In genomic region chr19:58112151-58112550, GRCm38 (mm10) we compare ENCODE assay signal across 18 mouse cellular contexts.
"Had no signal": no experiment of that assay in that cellular context is flagged by ENCODE, and none has a peak within 500 bp of the region (broad histone marks: within the 10 kb centered on the region; RNA-seq: fewer than 3 reads in every experiment).

No protein-coding gene starts in this region.

- DNase-seq: lung, adult 18-20 months; lung, embryonic 14.5 days; lung, postnatal 10 days; lung, postnatal 4 days; retina, postnatal 1 day; right cerebral cortex, adult 18-20 months; right cerebral cortex, postnatal 25 days; right cerebral cortex, postnatal 4 days; spleen, adult 18-20 months; thymus, adult 18-20 months; thymus, postnatal 14 days; thymus, postnatal 36 days had no signal

- H3K27ac ChIP-seq: liver, embryonic 14.5 days; midbrain, embryonic 12.5 days; neural tube, embryonic 13.5 days; neural tube, embryonic 15.5 days had no signal

- H3K4me2 ChIP-seq: lung, embryonic 14.5 days; midbrain, embryonic 12.5 days; neural tube, embryonic 13.5 days; neural tube, embryonic 15.5 days had no signal

- ATAC-seq: midbrain, embryonic 16.5 days had no signal

- H3K9me3 ChIP-seq: midbrain, embryonic 12.5 days; neural tube, embryonic 13.5 days; neural tube, embryonic 15.5 days had no signal

- H3K4me3 ChIP-seq: midbrain, embryonic 12.5 days; myocyte; neural tube, embryonic 13.5 days; neural tube, embryonic 15.5 days had no signal

- H3K9ac ChIP-seq: liver, embryonic 14.5 days; lung, embryonic 14.5 days; midbrain, embryonic 12.5 days; neural tube, embryonic 13.5 days; neural tube, embryonic 15.5 days had no signal

- H3K27me3 ChIP-seq: midbrain, embryonic 12.5 days had no signal

- H3K36me3 ChIP-seq: midbrain, embryonic 12.5 days; neural tube, embryonic 13.5 days; neural tube, embryonic 15.5 days had no signal
